Mouse (Mus musculus): ENCODE data around the gene U2af2.

- TF ChIP-seq E2F4 (IDR thresholded peaks at IDR 0.05; ENCODE audit: insufficient read depth) (no peak), MYOD1 (IDR thresholded peaks at IDR 0.05; ENCODE audit: control insufficient read depth in 1 of 3, insufficient read length in 2 of 3, low read depth in 2 of 3) (no peak), SRF (IDR thresholded peaks at IDR 0.05; ENCODE audit: control insufficient read depth, insufficient read length, low read depth) (no peak), MAX (IDR thresholded peaks at IDR 0.05; ENCODE audit: low read depth) (no peak), POLR2AphosphoS2 (IDR thresholded peaks at IDR 0.05; ENCODE audit: insufficient read length, low read depth) (no peak), TCF3 (IDR thresholded peaks at IDR 0.05; ENCODE audit: insufficient read length, low read depth) (no peak), POLR2A (IDR thresholded peaks at IDR 0.05; ENCODE audit: insufficient read length, low read depth) (no peak), TCF12 (IDR thresholded peaks at IDR 0.05; ENCODE audit: insufficient read depth, poor library complexity, severe bottlenecking) (no peak), REST (IDR thresholded peaks at IDR 0.05; ENCODE audit: insufficient read depth, insufficient read length) (no peak), USF1 (IDR thresholded peaks at IDR 0.05; ENCODE audit: low read depth) (no peak), MYOG (IDR thresholded peaks at IDR 0.05; ENCODE audit: control insufficient read depth in 1 of 3, insufficient read depth in 1 of 3, insufficient read length in 2 of 3, low read depth in 2 of 3) (no peak)
These were observed 25.0 kb downstream of the U2af2 start for GRCm38 (mm10) chr7:5086921-5087440.
